Mouse (Mus musculus) limb, embryonic 14.5 days (tissue): ENCODE data around the gene Cryba4. TPM values are rescaled to one million over a fixed set of nuclear protein-coding genes. Genes with fewer than 3 reads are reported as not detected.

Source experiments
- ATAC-seq: fragments of 200-750 bp; cut with Nextera tagmentation; 2 replicates; pipeline ENCODE4 v1.8.0; 2017; ENCODE audit warnings: low read depth, moderate number of reproducible peaks, moderate TSS enrichment; ENCODE audit not compliant: low FRiP score
- DNase-seq: peaks from one replicate; pipeline ENCODE4 v3.0.0-alpha.2; 2015; ENCODE audit warnings: low spot score
- H3K27ac ChIP-seq: fragments of 300-500 bp; sonication (generic); replicated peaks from 2 replicates; pipeline ENCODE4 v1.5.1; 2014; ENCODE audit warnings: low read depth, mild to moderate bottlenecking, low read length, moderate library complexity, mixed read lengths
- H3K27me3 ChIP-seq: fragments of 300-500 bp; sonication (generic); 2 replicates; pipeline ENCODE4 v1.6.1; 2014; ENCODE audit warnings: low read length, mixed read lengths; ENCODE audit not compliant: control insufficient read depth, insufficient read depth
- H3K36me3 ChIP-seq: fragments of 300-500 bp; sonication (generic); 2 replicates; pipeline ENCODE4 v1.6.1; 2014; ENCODE audit warnings: mild to moderate bottlenecking, low read length, moderate library complexity, mixed read lengths; ENCODE audit not compliant: control insufficient read depth, insufficient read depth
- H3K4me1 ChIP-seq: fragments of 300-500 bp; sonication (generic); 2 replicates; pipeline ENCODE4 v1.6.1; 2014; ENCODE audit warnings: antibody characterized with exemption, low read length, mixed read lengths; ENCODE audit not compliant: control insufficient read depth, insufficient read depth
- H3K4me2 ChIP-seq: fragments of 300-500 bp; sonication (generic); replicated peaks from 2 replicates; pipeline ENCODE4 v1.6.1; 2014; ENCODE audit warnings: low read depth, mild to moderate bottlenecking, low read length, moderate library complexity; ENCODE audit not compliant: severe bottlenecking
- H3K4me3 ChIP-seq: fragments of 300-500 bp; sonication (generic); replicated peaks from 2 replicates; pipeline ENCODE4 v1.5.1; 2014; ENCODE audit warnings: low read length
- H3K9ac ChIP-seq: fragments of 300-500 bp; sonication (generic); 2 replicates; pipeline ENCODE4 v1.6.1; 2014; ENCODE audit warnings: mild to moderate bottlenecking, low read depth, low read length, moderate library complexity; ENCODE audit not compliant: severe bottlenecking
- H3K9me3 ChIP-seq: fragments of 300-500 bp; sonication (generic); 2 replicates; pipeline ENCODE4 v1.6.1; 2016; ENCODE audit warnings: low read length; ENCODE audit not compliant: control insufficient read depth
- POLR2A ChIP-seq: fragments of 200-500 bp; IDR thresholded peaks from 2 replicates; pipeline ENCODE4 v1.8.0; 2012; ENCODE audit warnings: inconsistent platforms, mild to moderate bottlenecking, moderate library complexity, borderline replicate concordance; ENCODE audit not compliant: insufficient read depth, insufficient read length; ENCODE audit errors: extremely low read depth
- WGBS: fragments of 180-500 bp; shearing (Covaris S2); extraction: QIAGEN DNeasy Blood & Tissue Kit; methylation state at CpG from one replicate; pipeline ENCODE4 v1.1.7; 2014; 5-methylcytosine and 5-hydroxymethylcytosine counted together
- polyA plus RNA-seq, 2 experiments: library from polyadenylated mRNA; depleted of rRNA in 1 of 2; stranded (reverse) in 1 of 2; unstranded in 1 of 2; fragments of >200 nt; fragmentation: Nextera tagmentation in 1 of 2; extraction: Ambion mirVana in 1 of 2; gene quantifications; 2 replicates each; pipeline versions ENCODE4 v1.2.1 to v1.2.3; 2012 to 2014

Cryba4 gene
- polyA plus RNA-seq, 2 experiments: 1.2 to 1.8 TPM

GRCm38 (mm10) chr5:112264099-112264498 is 11.8 kb upstream of the Cryba4 start:
- H3K4me1 ChIP-seq: peaks cover 4% of the 10 kb centered on the region
- H3K9me3 ChIP-seq: no peaks in the 10 kb centered on the region
- H3K36me3 ChIP-seq: no peaks in the 10 kb centered on the region
- no peak for TF ChIP-seq POLR2A
- no peak overlapping the region for H3K4me3 ChIP-seq
- no peak overlapping the region for H3K4me2 ChIP-seq
- 0 out of 2 replicates have a peak, but pooled peaks cover 6% of the 10 kb centered on the region for H3K27me3 ChIP-seq
- H3K27ac ChIP-seq: no peak overlapping the region
- 78% methylated on average over 7 of the region's 7 CpGs for WGBS
- H3K9ac ChIP-seq: no peak overlapping the region
- DNase-seq (no peak), ATAC-seq (no peak)

GRCm38 (mm10) chr5:112260818-112261217 is 8.5 kb upstream of the Cryba4 start:
- Histone ChIP-seq H3K9ac (no peak overlapping the region), H3K27me3 (no peaks in the 10 kb centered on the region), H3K4me1 (peaks cover 4% of the 10 kb centered on the region), H3K9me3 (no peaks in the 10 kb centered on the region), H3K27ac (no peak overlapping the region), H3K4me3 (no peak overlapping the region), H3K4me2 (no peak overlapping the region), H3K36me3 (no peaks in the 10 kb centered on the region)
- DNase-seq: no peak
- TF ChIP-seq POLR2A: no peak
- ATAC-seq: no peak
- WGBS: 70% methylated on average over 3 of the region's 3 CpGs

GRCm38 (mm10) chr5:112259862-112260650 is 7.7 kb upstream of the Cryba4 start:
- no peak for ATAC-seq
- 87% methylated on average over 16 of the region's 16 CpGs for WGBS
- no peaks in the 10 kb centered on the region for H3K27me3 ChIP-seq

DNA sequence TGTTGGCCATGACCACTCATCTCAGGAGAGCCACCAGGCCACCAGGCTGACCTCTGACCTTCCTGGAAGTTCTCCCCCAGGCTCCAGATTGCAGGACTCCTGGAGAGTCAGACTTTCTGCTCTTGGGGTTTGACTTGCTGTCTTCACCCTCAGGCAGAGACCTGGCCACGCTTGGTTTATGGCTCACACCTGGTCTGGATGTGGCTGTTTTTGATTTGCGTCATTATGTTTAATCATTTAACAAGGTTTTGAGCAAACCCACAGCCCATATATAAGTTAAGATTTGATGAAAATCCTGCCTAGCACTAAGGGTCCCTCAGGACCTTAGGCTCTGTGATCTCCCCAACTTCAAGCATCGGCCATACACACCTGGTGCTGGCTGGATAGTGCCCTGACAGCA is 5.6 kb upstream of the Cryba4 start:
- Histone ChIP-seq H3K4me2 (no peak overlapping the region), H3K4me3 (no peak overlapping the region), H3K36me3 (no peaks in the 10 kb centered on the region), H3K9me3 (no peaks in the 10 kb centered on the region), H3K27me3 (no peaks in the 10 kb centered on the region), H3K4me1 (0 out of 2 replicates have a peak, but pooled peaks cover 3% of the 10 kb centered on the region), H3K9ac (no peak overlapping the region), H3K27ac (no peak overlapping the region)
- ATAC-seq (no peak), DNase-seq (no peak)
- WGBS: 20% methylated on average over 3 of the region's 3 CpGs
- no peak for TF ChIP-seq POLR2A

More at GRCm38 (mm10) chr5:112259862-112260650, 7.7 kb upstream of the Cryba4 start:
- Histone ChIP-seq H3K4me3 (no peak overlapping the region), H3K27ac (no peak overlapping the region), H3K9me3 (no peaks in the 10 kb centered on the region), H3K36me3 (no peaks in the 10 kb centered on the region), H3K4me1 (0 out of 2 replicates have a peak, but pooled peaks cover 3% of the 10 kb centered on the region), H3K4me2 (no peak overlapping the region), H3K9ac (no peak overlapping the region)
- no peak for TF ChIP-seq POLR2A
- DNase-seq: no peak

- Histone ChIP-seq H3K4me2 (no peak overlapping the region), H3K36me3 (no peaks in the 10 kb centered on the region), H3K27me3 (no peaks in the 10 kb centered on the region), H3K9ac (no peak overlapping the region), H3K9me3 (no peaks in the 10 kb centered on the region), H3K4me3 (no peak overlapping the region), H3K27ac (no peak overlapping the region), H3K4me1 (0 out of 2 replicates have a peak, but pooled peaks cover 3% of the 10 kb centered on the region)
- no peak for TF ChIP-seq POLR2A
- no peak for ATAC-seq
- no peak for DNase-seq
- 77% methylated on average over 9 of the region's 9 CpGs for WGBS
Measured at GRCm38 (mm10) chr5:112256457-112256856, 4.1 kb upstream of the Cryba4 start.
